In the genomic region with DNA sequence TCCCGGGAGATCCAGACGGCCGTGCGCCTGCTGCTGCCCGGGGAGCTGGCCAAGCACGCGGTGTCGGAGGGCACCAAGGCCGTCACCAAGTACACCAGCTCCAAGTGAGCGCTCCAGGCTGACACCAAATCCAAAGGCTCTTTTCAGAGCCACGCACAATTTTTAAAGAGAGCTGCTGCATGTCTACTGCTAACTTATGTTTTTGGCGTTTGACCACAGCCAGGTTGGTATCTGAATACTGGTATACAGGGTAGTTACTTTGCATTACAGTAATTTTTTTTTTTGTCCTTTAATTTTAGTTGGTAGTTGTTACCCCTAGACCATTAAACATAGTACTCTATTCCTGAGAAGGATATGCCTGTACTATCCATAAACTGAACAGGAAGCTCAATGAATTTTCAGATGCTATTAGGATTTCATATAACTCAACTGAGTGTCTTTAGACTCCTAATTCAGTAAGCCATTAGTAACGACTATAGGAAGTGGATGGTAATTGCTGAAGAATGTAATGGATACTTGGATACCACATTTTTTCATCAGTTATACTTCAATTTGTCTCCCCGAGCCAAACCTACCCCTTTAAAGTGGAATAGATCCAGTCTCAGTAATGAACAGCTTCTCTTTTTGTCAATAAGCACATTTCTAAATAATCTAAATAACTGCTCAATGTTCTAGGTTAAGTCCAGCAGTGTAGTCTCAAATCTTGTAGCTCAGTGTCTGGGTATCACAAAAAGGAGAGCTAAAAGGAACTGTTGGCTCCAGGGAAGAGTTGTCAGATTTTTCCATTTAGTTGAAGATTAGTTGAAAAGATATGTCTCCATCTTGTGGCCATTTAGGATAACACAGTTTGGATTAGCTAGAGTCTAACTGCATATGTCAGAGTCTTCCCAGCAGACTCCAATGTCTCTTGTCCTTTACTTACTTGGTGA, we compare ENCODE assay signal across 8 mouse cellular contexts. TPM values are rescaled to one million over a fixed set of nuclear protein-coding genes. Genes with fewer than 3 reads are reported as not detected.
DNase-seq lines count a peak whose midpoint lies in the region; ATAC-seq and TF ChIP-seq lines count a peak whose summit lies in the region.

No protein-coding gene starts in this region.

- H3K36me3 ChIP-seq in kidney, embryonic 15.5 days: no peaks in the 10 kb centered on the region
- H3K36me3 ChIP-seq in forebrain, embryonic 11.5 days (ENCODE audit: control insufficient read depth, insufficient read depth, low read length): no peaks in the 10 kb centered on the region
- no peaks in the 10 kb centered on the region for H3K36me3 ChIP-seq in limb, embryonic 13.5 days

- no peaks in the 10 kb centered on the region for H3K9me3 ChIP-seq in kidney, embryonic 15.5 days (replicated peaks)
- H3K9me3 ChIP-seq in forebrain, embryonic 11.5 days (ENCODE audit: control insufficient read depth, low read length): no peaks in the 10 kb centered on the region
- H3K9me3 ChIP-seq in limb, embryonic 13.5 days: no peaks in the 10 kb centered on the region

- peak; percentile 12 for ATAC-seq in kidney, embryonic 15.5 days (replicated peaks; ENCODE audit: low FRiP score)
- ATAC-seq in Patski: peak; percentile 20
- ATAC-seq in forebrain, embryonic 11.5 days (replicated peaks; ENCODE audit: low FRiP score): peak; percentile 13
- 0 out of 2 replicates have a peak, but pooled peaks have one; percentile 2 for ATAC-seq in limb, embryonic 13.5 days (ENCODE audit: low FRiP score, low read depth)

- H3K4me1 ChIP-seq in kidney, embryonic 15.5 days: peaks cover 18% of the 10 kb centered on the region
- H3K4me1 ChIP-seq in forebrain, embryonic 11.5 days (replicated peaks; ENCODE audit: control insufficient read depth, insufficient read depth, low read length): no peaks in the 10 kb centered on the region; the same call in 1 of the 2 replicates
- H3K4me1 ChIP-seq in limb, embryonic 13.5 days: peaks cover 27% of the 10 kb centered on the region

- H3K27me3 ChIP-seq in kidney, embryonic 15.5 days: no peaks in the 10 kb centered on the region
- no peaks in the 10 kb centered on the region for H3K27me3 ChIP-seq in Patski
- H3K27me3 ChIP-seq in forebrain, embryonic 11.5 days (ENCODE audit: control insufficient read depth, insufficient read depth, low read length): no peaks in the 10 kb centered on the region
- H3K27me3 ChIP-seq in limb, embryonic 13.5 days: no peaks in the 10 kb centered on the region

- in situ Hi-C loops in Patski (cut with MboI; ENCODE audit: low pct_unique_long_range_greater_than_20kb): loop anchor here (5.0 to 25.0 kb wide), 4 partner anchors 331 to 1489 kb away; a partner anchor contains a TSS

- H3K4me2 ChIP-seq in kidney, embryonic 15.5 days: peak overlapping the region; percentile 61
- H3K4me2 ChIP-seq in forebrain, embryonic 11.5 days (ENCODE audit: low read depth, low read length, severe bottlenecking): peak overlapping the region; percentile 43
- peak overlapping the region; percentile 88 for H3K4me2 ChIP-seq in limb, embryonic 13.5 days (replicated peaks)

- TF ChIP-seq CTCF in Patski (IDR thresholded peaks at IDR 0.05): peak; percentile 54

- CTCF ChIA-PET in Patski (lab: Charles Lee): interaction anchor here (0.7 to 1.8 kb wide), 9 partner anchors 9 to 1640 kb away, joined by 3 to 4 read pairs (median 3); a partner anchor contains a TSS

- peak overlapping the region; percentile 44 for H3K4me3 ChIP-seq in kidney, embryonic 15.5 days (replicated peaks)
- peak overlapping the region; percentile 35 for H3K4me3 ChIP-seq in forebrain, embryonic 11.5 days (ENCODE audit: low read depth, low read length)
- H3K4me3 ChIP-seq in limb, embryonic 13.5 days: peak overlapping the region; percentile 43

- DNase-seq in kidney, adult 11 months: no peak
- no peak for DNase-seq in Patski (ENCODE audit: low read depth, low spot score)
- peak; percentile 60 for DNase-seq in forebrain, embryonic 11.5 days (ENCODE audit: low spot score)
- DNase-seq in naive thymus-derived CD4-positive, alpha-beta T cell, adult 2 months (ENCODE audit: low read depth): peak; percentile 82
- no peak for DNase-seq in urinary bladder, postnatal 14 days (ENCODE audit: low spot score)
- DNase-seq in adrenal gland, adult 2 months: no peak

- H3K27ac ChIP-seq in kidney, embryonic 15.5 days: peak overlapping the region; percentile 89
- peak overlapping the region; percentile 83 for H3K27ac ChIP-seq in forebrain, embryonic 11.5 days (ENCODE audit: low read depth, low read length)
- H3K27ac ChIP-seq in limb, embryonic 13.5 days: peak overlapping the region; percentile 82

- POLR2A ChIA-PET in Patski (lab: Charles Lee): no interaction called here

- H3K9ac ChIP-seq in kidney, embryonic 15.5 days: peak overlapping the region; percentile 60
- H3K9ac ChIP-seq in forebrain, embryonic 11.5 days (ENCODE audit: low read length): peak overlapping the region; percentile 62
- H3K9ac ChIP-seq in limb, embryonic 13.5 days: peak overlapping the region; percentile 62

- 1% methylated on average over 13 of the region's 14 CpGs for WGBS in kidney, embryonic 15.5 days
- WGBS in forebrain, embryonic 11.5 days: 1% methylated on average over 10 of the region's 14 CpGs
- WGBS in limb, embryonic 13.5 days: 2% methylated on average over 10 of the region's 14 CpGs

RNA-seq across cellular contexts. Expression of a gene that starts 0.8 kb away (rescaled TPM):
- polyA plus RNA-seq in kidney, embryonic 15.5 days (2015; fragmentation: Nextera tagmentation; extraction: Ambion mirVana): 16.8 and 19.2 TPM in 2 replicates
- not detected for polyA plus RNA-seq in Patski (2021)
- 9.6 and 11.7 TPM in 2 replicates for polyA plus RNA-seq in forebrain, embryonic 11.5 days (2014; fragmentation: Nextera tagmentation; extraction: Ambion mirVana)
- 17.9 TPM in 2 replicates for polyA plus RNA-seq in limb, embryonic 13.5 days (2015; fragmentation: Nextera tagmentation; extraction: Ambion mirVana)
- 10 to 100 TPM; 14.1 to 18.8 TPM for total RNA-seq in adrenal gland, adult 2 months (2021)
- polyA plus RNA-seq in adrenal gland, adult 2 months (2012; rRNA removed): 2.3 and 2.8 TPM in 2 replicates

RNA-seq across cellular contexts. Expression of a gene that starts 1.0 kb away (rescaled TPM):
- 59.1 and 68.1 TPM in 2 replicates for polyA plus RNA-seq in kidney, embryonic 15.5 days (2015; fragmentation: Nextera tagmentation; extraction: Ambion mirVana)
- polyA plus RNA-seq in Patski (2021): not detected
- polyA plus RNA-seq in forebrain, embryonic 11.5 days (2014; fragmentation: Nextera tagmentation; extraction: Ambion mirVana): 64.5 and 67.2 TPM in 2 replicates
- polyA plus RNA-seq in limb, embryonic 13.5 days (2015; fragmentation: Nextera tagmentation; extraction: Ambion mirVana): 75.9 and 76.5 TPM in 2 replicates
- total RNA-seq in adrenal gland, adult 2 months (2021): 10 to 100 TPM; 14.1 to 18.2 TPM
- polyA plus RNA-seq in adrenal gland, adult 2 months (2012; rRNA removed): 0.45 TPM in 1 of 2 replicates, not detected in the other

RNA-seq across cellular contexts. Expression of a gene that starts 2.6 kb away (rescaled TPM):
- polyA plus RNA-seq in kidney, embryonic 15.5 days (2015; fragmentation: Nextera tagmentation; extraction: Ambion mirVana): 30.5 and 31.4 TPM in 2 replicates
- 10.2 TPM for polyA plus RNA-seq in Patski (2021)
- polyA plus RNA-seq in forebrain, embryonic 11.5 days (2014; fragmentation: Nextera tagmentation; extraction: Ambion mirVana): 52.1 and 59.1 TPM in 2 replicates
- 25.3 and 27.8 TPM in 2 replicates for polyA plus RNA-seq in limb, embryonic 13.5 days (2015; fragmentation: Nextera tagmentation; extraction: Ambion mirVana)
- total RNA-seq in adrenal gland, adult 2 months (2021): 10 to 100 TPM; 48.5 to 52.2 TPM
- polyA plus RNA-seq in adrenal gland, adult 2 months (2012; rRNA removed): 11.4 and 12.7 TPM in 2 replicates

RNA-seq across cellular contexts. Expression of a gene that starts 8.1 kb away (rescaled TPM):
- 8.8 and 12.6 TPM in 2 replicates for polyA plus RNA-seq in kidney, embryonic 15.5 days (2015; fragmentation: Nextera tagmentation; extraction: Ambion mirVana)
- 15.2 TPM for polyA plus RNA-seq in Patski (2021)
- polyA plus RNA-seq in forebrain, embryonic 11.5 days (2014; fragmentation: Nextera tagmentation; extraction: Ambion mirVana): 5.4 and 11.9 TPM in 2 replicates
- 14.4 and 16.2 TPM in 2 replicates for polyA plus RNA-seq in limb, embryonic 13.5 days (2015; fragmentation: Nextera tagmentation; extraction: Ambion mirVana)
- 10 to 100 TPM; 27.4 to 48.0 TPM for total RNA-seq in adrenal gland, adult 2 months (2021)
- 1.9 and 3.2 TPM in 2 replicates for polyA plus RNA-seq in adrenal gland, adult 2 months (2012; rRNA removed)

RNA-seq across cellular contexts. Expression of a gene that starts 8.4 kb away (rescaled TPM):
- 9.8 and 11.2 TPM in 2 replicates for polyA plus RNA-seq in kidney, embryonic 15.5 days (2015; fragmentation: Nextera tagmentation; extraction: Ambion mirVana)
- 1.6 TPM for polyA plus RNA-seq in Patski (2021)
- polyA plus RNA-seq in forebrain, embryonic 11.5 days (2014; fragmentation: Nextera tagmentation; extraction: Ambion mirVana): 5.6 TPM in 1 of 2 replicates, not detected in the other
- polyA plus RNA-seq in limb, embryonic 13.5 days (2015; fragmentation: Nextera tagmentation; extraction: Ambion mirVana): 8.8 and 11.8 TPM in 2 replicates
- total RNA-seq in adrenal gland, adult 2 months (2021): 10 to 100 TPM; 14.2 to 18.9 TPM
- 1.0 and 16.0 TPM in 2 replicates for polyA plus RNA-seq in adrenal gland, adult 2 months (2012; rRNA removed)

Comparison
In these comparisons a context has a peak if more than half of its experiments do, and no peak if none do; other contexts are left out.
1. DNase-seq: peak in forebrain, embryonic 11.5 days (single experiment) and naive thymus-derived CD4-positive, alpha-beta T cell, adult 2 months (single experiment); none in kidney, adult 11 months (single experiment), Patski (single experiment), urinary bladder, postnatal 14 days (single experiment) and adrenal gland, adult 2 months (single experiment).
2. RNA of a gene that starts 1.0 kb away (polyA plus RNA-seq): 75.9 to 76.5 TPM in limb, embryonic 13.5 days, 59.1 to 68.1 TPM in kidney, embryonic 15.5 days and 64.5 to 67.2 TPM in forebrain, embryonic 11.5 days; 0.45 TPM in adrenal gland, adult 2 months and not detected in Patski (single experiment); every median in the first group is over 10 times any median in the second.
3. Peak in every context shown above with its lines, with median percentiles within 50 percentile points of each other: ATAC-seq, H3K27ac ChIP-seq, H3K4me2 ChIP-seq, H3K4me3 ChIP-seq and H3K9ac ChIP-seq.